Mouse (Mus musculus): ENCODE measurements around the gene Zfp866.

DNA sequence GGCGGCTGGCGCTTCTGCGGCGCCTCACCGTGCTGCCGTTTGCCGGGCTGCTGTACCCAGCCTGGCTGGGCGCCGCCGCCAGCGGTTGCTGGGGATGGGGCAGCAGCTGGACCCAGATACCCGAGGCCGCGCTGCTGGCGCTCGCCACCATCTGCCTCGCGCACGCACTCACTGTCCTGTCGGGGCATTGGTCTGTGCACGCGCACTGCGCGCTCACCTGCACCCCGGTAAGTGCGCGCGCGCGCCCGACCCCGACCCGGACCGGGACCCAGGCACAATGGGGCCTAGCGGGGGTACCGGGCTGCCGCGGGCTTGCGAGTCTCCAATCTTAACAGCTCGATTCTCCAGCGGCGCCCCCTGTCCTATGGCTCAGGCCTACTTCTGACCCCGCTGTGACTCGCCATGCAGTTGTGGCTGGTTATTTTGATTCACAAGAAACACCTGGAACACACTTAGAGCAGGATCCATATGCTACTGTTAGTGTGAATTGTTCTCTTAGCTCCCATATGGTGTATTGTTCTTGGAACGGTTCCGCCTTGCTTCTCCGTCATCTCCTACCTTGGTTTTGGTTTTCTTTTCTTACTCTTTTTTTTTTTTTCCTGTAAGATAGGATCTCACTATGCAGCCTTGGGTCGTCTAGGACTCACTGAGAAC lies 564 bp upstream of the Zfp866 start:
- TF ChIP-seq POLR2A (IDR thresholded peaks at IDR 0.05; ENCODE audit: insufficient read depth, low read depth, low read length), result no peak
- no peak for TF ChIP-seq CTCF (IDR thresholded peaks at IDR 0.05)
- TF ChIP-seq EP300 (IDR thresholded peaks at IDR 0.05; ENCODE audit: insufficient read depth, low read depth, low read length), result no peak

Data from heart, adult 2 months (tissue).